Mouse (Mus musculus) heart, embryonic 16.5 days (tissue): ENCODE measurements at regions not wholly inside any gene's neighbourhood (a gene's known extent, or its start where the extent isn't known, plus 50 kb on each side); places are given as distances from the start of the nearest gene placed in this dataset.

Experiments
- ATAC-seq: fragments of 200-750 bp; cut with Nextera tagmentation; replicated peaks from 2 replicates; pipeline ENCODE4 v1.8.0; 2017; ENCODE audit warnings: moderate number of reproducible peaks; ENCODE audit not compliant: insufficient read depth, low FRiP score; ENCODE audit errors: extremely low read depth
- H3K27ac ChIP-seq: fragments of 300-500 bp; sonication (generic); 2 replicates; pipeline ENCODE4 v1.5.1; 2014; ENCODE audit warnings: mild to moderate bottlenecking, low read length, control low read depth, moderate library complexity
- H3K27me3 ChIP-seq: fragments of 300-500 bp; sonication (generic); 2 replicates; pipeline ENCODE4 v1.6.1; 2014; ENCODE audit warnings: low read length, mixed read lengths; ENCODE audit not compliant: control insufficient read depth, insufficient read depth
- H3K36me3 ChIP-seq: fragments of 300-500 bp; sonication (generic); 2 replicates; pipeline ENCODE4 v1.6.1; 2014; ENCODE audit not compliant: control insufficient read depth, insufficient read depth
- H3K4me1 ChIP-seq: fragments of 300-500 bp; sonication (generic); 2 replicates; pipeline ENCODE4 v1.6.1; 2014; ENCODE audit warnings: low read length, mixed read lengths; ENCODE audit not compliant: control insufficient read depth, insufficient read depth
- H3K4me2 ChIP-seq: fragments of 300-500 bp; sonication (generic); 2 replicates; pipeline ENCODE4 v1.6.1; 2014; ENCODE audit warnings: low read depth, mild to moderate bottlenecking, control low read depth, low read length
- H3K4me3 ChIP-seq: fragments of 300-500 bp; sonication (generic); 2 replicates; pipeline ENCODE4 v1.5.1; 2014; ENCODE audit warnings: mild to moderate bottlenecking, control low read depth, low read length
- H3K9ac ChIP-seq: fragments of 300-500 bp; sonication (generic); 2 replicates; pipeline ENCODE4 v1.6.1; 2014; ENCODE audit warnings: low read length, control low read depth
- H3K9me3 ChIP-seq: fragments of 300-500 bp; sonication (generic); replicated peaks from 2 replicates; pipeline ENCODE4 v1.6.1; 2016; ENCODE audit warnings: low read length; ENCODE audit not compliant: control insufficient read depth
- WGBS: fragments of 180-500 bp; shearing (Covaris S2); extraction: QIAGEN DNeasy Blood & Tissue Kit; methylation state at CpG from one replicate; pipeline ENCODE4 v1.1.7; 2014; 5-methylcytosine and 5-hydroxymethylcytosine counted together

- H3K27ac ChIP-seq: peak overlapping the region; percentile 24
- 45% methylated on average over 9 of the region's 9 CpGs for whole genome bisulfite sequencing
- ATAC-seq: peak; percentile 57
- H3K4me3 ChIP-seq: no peak overlapping the region
- H3K27me3 ChIP-seq: no peaks in the 10 kb centered on the region
- no peaks in the 10 kb centered on the region for H3K9me3 ChIP-seq
- H3K9ac ChIP-seq: no peak overlapping the region
- no peaks in the 10 kb centered on the region for H3K36me3 ChIP-seq
- peaks cover 15% of the 10 kb centered on the region for H3K4me1 ChIP-seq
- no peak overlapping the region for H3K4me2 ChIP-seq
Measured at GRCm38 (mm10) chr8:104022691-104023509, 78.5 kb upstream of the Cdh5 start.

GRCm38 (mm10) chr8:104027161-104027821 is 74.1 kb upstream of the Cdh5 start:
- H3K36me3 ChIP-seq: no peaks in the 10 kb centered on the region
- no peak overlapping the region for H3K9ac ChIP-seq
- 78% methylated on average over 11 of the region's 11 CpGs for WGBS
- no peak overlapping the region for H3K27ac ChIP-seq
- no peak for ATAC-seq
- no peak overlapping the region for H3K4me3 ChIP-seq
- no peak overlapping the region for H3K4me2 ChIP-seq
- no peaks in the 10 kb centered on the region; the same call in 1 of the 2 replicates for H3K27me3 ChIP-seq
- 0 out of 2 replicates have a peak, but pooled peaks cover 10% of the 10 kb centered on the region for H3K4me1 ChIP-seq
- H3K9me3 ChIP-seq: peaks cover 9% of the 10 kb centered on the region

- under 1% methylated on average over 22 of the region's 22 CpGs for WGBS
- Histone ChIP-seq H3K36me3 (no peaks in the 10 kb centered on the region), H3K27me3 (no peaks in the 10 kb centered on the region; the same call in 1 of the 2 replicates), H3K27ac (no peak overlapping the region), H3K9ac (peak overlapping the region; percentile 59; the same call in 1 of the 2 replicates), H3K9me3 (peaks cover 9% of the 10 kb centered on the region), H3K4me3 (peak overlapping the region; percentile 20; the same call in 1 of the 2 replicates), H3K4me2 (peak overlapping the region; percentile 57), H3K4me1 (0 out of 2 replicates have a peak, but pooled peaks cover 4% of the 10 kb centered on the region)
- ATAC-seq: peak; percentile 82
Measured at GRCm38 (mm10) chr8:104028626-104029025, 72.8 kb upstream of the Cdh5 start.

- Histone ChIP-seq H3K27ac (no peak overlapping the region), H3K27me3 (no peaks in the 10 kb centered on the region; the same call in 1 of the 2 replicates), H3K4me3 (no peak overlapping the region), H3K4me2 (no peak overlapping the region), H3K9ac (no peak overlapping the region), H3K9me3 (peaks cover 9% of the 10 kb centered on the region), H3K4me1 (0 out of 2 replicates have a peak, but pooled peaks cover 2% of the 10 kb centered on the region), H3K36me3 (no peaks in the 10 kb centered on the region)
- no peak for ATAC-seq
- 90% methylated on average over 2 of the region's 2 CpGs for WGBS
Measured at GRCm38 (mm10) chr8:104032179-104032578, 69.2 kb upstream of the Cdh5 start.

- WGBS: 36% methylated on average over 2 of the region's 2 CpGs
- H3K27me3 ChIP-seq: no peaks in the 10 kb centered on the region; the same call in 1 of the 2 replicates
- H3K4me1 ChIP-seq: 0 out of 2 replicates have a peak, but pooled peaks cover 2% of the 10 kb centered on the region
- ATAC-seq: no peak
- no peak overlapping the region for H3K4me2 ChIP-seq
- no peak overlapping the region for H3K27ac ChIP-seq
- no peaks in the 10 kb centered on the region for H3K36me3 ChIP-seq
- no peak overlapping the region for H3K9ac ChIP-seq
- no peak overlapping the region for H3K4me3 ChIP-seq
- peaks cover 9% of the 10 kb centered on the region for H3K9me3 ChIP-seq
Measured at GRCm38 (mm10) chr8:104033148-104033547, 68.3 kb upstream of the Cdh5 start.

GRCm38 (mm10) chr8:104034286-104034685 is 67.1 kb upstream of the Cdh5 start:
- no peak for ATAC-seq
- WGBS: 56% methylated on average over 3 of the region's 3 CpGs
- H3K4me3 ChIP-seq: no peak overlapping the region

GRCm38 (mm10) chr8:104036580-104037477 is 64.6 kb upstream of the Cdh5 start:
- 67% methylated on average over 26 of the region's 26 CpGs for WGBS
- Histone ChIP-seq H3K27ac (no peak overlapping the region), H3K9ac (no peak overlapping the region), H3K4me1 (no peaks in the 10 kb centered on the region), H3K4me2 (no peak overlapping the region), H3K27me3 (no peaks in the 10 kb centered on the region), H3K4me3 (no peak overlapping the region), H3K9me3 (no peaks in the 10 kb centered on the region; the same call in 1 of the 2 replicates), H3K36me3 (no peaks in the 10 kb centered on the region)
- ATAC-seq: no peak

More at GRCm38 (mm10) chr8:104034286-104034685, 67.1 kb upstream of the Cdh5 start:
- no peak overlapping the region for H3K4me2 ChIP-seq
- H3K9me3 ChIP-seq: peaks cover 9% of the 10 kb centered on the region
- no peak overlapping the region for H3K9ac ChIP-seq
- no peak overlapping the region for H3K27ac ChIP-seq
- H3K4me1 ChIP-seq: no peaks in the 10 kb centered on the region
- no peaks in the 10 kb centered on the region; the same call in 1 of the 2 replicates for H3K27me3 ChIP-seq
- no peaks in the 10 kb centered on the region for H3K36me3 ChIP-seq

GRCm38 (mm10) chr8:104037611-104038010 is 63.8 kb upstream of the Cdh5 start:
- H3K27ac ChIP-seq: no peak overlapping the region
- no peaks in the 10 kb centered on the region for H3K27me3 ChIP-seq
- H3K4me1 ChIP-seq: no peaks in the 10 kb centered on the region; the same call in 1 of the 2 replicates
- 82% methylated on average over 7 of the region's 7 CpGs for WGBS
- no peaks in the 10 kb centered on the region for H3K36me3 ChIP-seq
- no peaks in the 10 kb centered on the region for H3K9me3 ChIP-seq
- ATAC-seq: no peak
- H3K4me2 ChIP-seq: no peak overlapping the region
- no peak overlapping the region for H3K4me3 ChIP-seq
- no peak overlapping the region for H3K9ac ChIP-seq
